Mouse (Mus musculus) stomach, postnatal 0 days (tissue): ENCODE data around the gene Clec3a. TPM values are rescaled to one million over a fixed set of nuclear protein-coding genes. Genes with fewer than 3 reads are reported as not detected.

ENCODE experiments used
- ATAC-seq: fragments of 200-750 bp; cut with Nextera tagmentation; 2 replicates; pipeline ENCODE4 v1.8.0; 2017; ENCODE audit not compliant: low FRiP score, low TSS enrichment
- DNase-seq: peaks from one replicate; pipeline ENCODE4 v3.0.0-alpha.2; 2016; ENCODE audit warnings: low spot score
- H3K27ac ChIP-seq: fragments of 300-500 bp; sonication (generic); replicated peaks from 2 replicates; pipeline ENCODE4 v1.5.1; 2014; ENCODE audit warnings: mild to moderate bottlenecking, control low read depth
- H3K27me3 ChIP-seq: fragments of 300-500 bp; sonication (generic); 2 replicates; pipeline ENCODE4 v1.6.1; 2014; ENCODE audit warnings: low read length; ENCODE audit not compliant: control insufficient read depth, insufficient read depth
- H3K36me3 ChIP-seq: fragments of 300-500 bp; sonication (generic); 2 replicates; pipeline ENCODE4 v1.6.1; 2014; ENCODE audit warnings: low read length, mixed read lengths; ENCODE audit not compliant: control insufficient read depth, insufficient read depth
- H3K4me1 ChIP-seq: fragments of 300-500 bp; sonication (generic); replicated peaks from 2 replicates; pipeline ENCODE4 v1.6.1; 2014; ENCODE audit warnings: antibody characterized with exemption; ENCODE audit not compliant: control insufficient read depth, insufficient read depth
- H3K4me2 ChIP-seq: fragments of 300-500 bp; sonication (generic); replicated peaks from 2 replicates; pipeline ENCODE4 v1.6.1; 2014; ENCODE audit warnings: low read depth, mild to moderate bottlenecking, control low read depth, moderate library complexity
- H3K4me3 ChIP-seq: fragments of 300-500 bp; sonication (generic); 2 replicates; pipeline ENCODE4 v1.5.1; 2014; ENCODE audit warnings: low read depth, low read length, control low read depth
- H3K9ac ChIP-seq: fragments of 300-500 bp; sonication (generic); 2 replicates; pipeline ENCODE4 v1.6.1; 2014; ENCODE audit warnings: mild to moderate bottlenecking, low read length, control low read depth, mixed read lengths
- H3K9me3 ChIP-seq: fragments of 300-500 bp; sonication (generic); 2 replicates; pipeline ENCODE4 v1.6.1; 2016; ENCODE audit warnings: low read length; ENCODE audit not compliant: control insufficient read depth
- CTCF ChIP-seq: IDR thresholded peaks from 2 replicates; pipeline ENCODE4 v1.5.1; 2016; ENCODE audit warnings: antibody characterized with exemption, low read depth, mild to moderate bottlenecking, moderate library complexity
- EP300 ChIP-seq: optimal IDR thresholded peaks from 2 replicates; pipeline ENCODE3; 2016; ENCODE audit warnings: antibody characterized with exemption
- WGBS: fragments of 180-500 bp; shearing (Covaris S2); extraction: QIAGEN DNeasy Blood & Tissue Kit; methylation state at CpG from one replicate; pipeline ENCODE4 v1.1.7; 2014; 5-methylcytosine and 5-hydroxymethylcytosine counted together
- polyA plus RNA-seq: library from polyadenylated mRNA; unstranded; fragments of >200 nt; fragmentation: Nextera tagmentation; extraction: Ambion mirVana; gene quantifications from 2 replicates; pipeline ENCODE4 v1.2.1, GENCODE M21; 2015

Gene Clec3a
- polyA plus RNA-seq, result not detected in 2 replicates

- no peak within 1 kb of the TSS for H3K9ac ChIP-seq
- H3K4me1 ChIP-seq, result no peaks in the 10 kb centered on the region
- no peak within 1 kb of the TSS for H3K27ac ChIP-seq
- DNase-seq (no peak), ATAC-seq (no peak)
- H3K36me3 ChIP-seq, result no peaks in the 10 kb centered on the region
- 62% methylated on average over 8 of the region's 8 CpGs for WGBS
- no peak within 1 kb of the TSS for H3K4me3 ChIP-seq
- no peak within 1 kb of the TSS for H3K4me2 ChIP-seq
- no peak for TF ChIP-seq EP300
- TF ChIP-seq CTCF, result no peak
- H3K9me3 ChIP-seq, result no peaks in the 10 kb centered on the region
- no peaks in the 10 kb centered on the region for H3K27me3 ChIP-seq
Measured at GRCm38 (mm10) chr8:114417786-114418185, at the start of gene Clec3a. Gene Clec3a (plus strand): TSS chr8:114418086.

- peak overlapping the region; percentile 35 for H3K4me2 ChIP-seq
- TF ChIP-seq CTCF (peak; percentile 92), EP300 (no peak)
- H3K36me3 ChIP-seq, result no peaks in the 10 kb centered on the region
- ATAC-seq, result no peak
- DNase-seq, result peak; percentile 66
- no peak overlapping the region for H3K4me3 ChIP-seq
- H3K4me1 ChIP-seq, result no peaks in the 10 kb centered on the region
- WGBS, result 35% methylated on average over 27 of the region's 27 CpGs
- no peaks in the 10 kb centered on the region for H3K9me3 ChIP-seq
- no peak overlapping the region for H3K27ac ChIP-seq
- H3K27me3 ChIP-seq, result no peaks in the 10 kb centered on the region
- H3K9ac ChIP-seq, result no peak overlapping the region
Measured at GRCm38 (mm10) chr8:114369038-114369976, 48.6 kb upstream of the Clec3a start.

- Histone ChIP-seq H3K4me1 (no peaks in the 10 kb centered on the region), H3K9ac (no peak overlapping the region), H3K27ac (no peak overlapping the region), H3K9me3 (no peaks in the 10 kb centered on the region), H3K36me3 (no peaks in the 10 kb centered on the region), H3K27me3 (no peaks in the 10 kb centered on the region), H3K4me3 (no peak overlapping the region), H3K4me2 (no peak overlapping the region)
- WGBS, result 73% methylated on average over 6 of the region's 6 CpGs
- TF ChIP-seq EP300, result no peak
- DNase-seq (no peak), ATAC-seq (no peak)
Measured at GRCm38 (mm10) chr8:114374390-114374789, 43.5 kb upstream of the Clec3a start.

GRCm38 (mm10) chr8:114384189-114384588, 33.7 kb upstream of the Clec3a start:
- TF ChIP-seq EP300 (no peak), CTCF (no peak)
- ATAC-seq, result no peak
- Histone ChIP-seq H3K9ac (no peak overlapping the region), H3K9me3 (no peaks in the 10 kb centered on the region), H3K27me3 (no peaks in the 10 kb centered on the region), H3K4me3 (no peak overlapping the region), H3K27ac (no peak overlapping the region), H3K36me3 (no peaks in the 10 kb centered on the region), H3K4me1 (no peaks in the 10 kb centered on the region), H3K4me2 (no peak overlapping the region)
- WGBS, result 78% methylated on average over 3 of the region's 3 CpGs
- DNase-seq, result no peak

GRCm38 (mm10) chr8:114387494-114387893, 30.4 kb upstream of the Clec3a start:
- Histone ChIP-seq H3K9ac (no peak overlapping the region), H3K27ac (no peak overlapping the region), H3K36me3 (no peaks in the 10 kb centered on the region), H3K4me1 (no peaks in the 10 kb centered on the region), H3K9me3 (no peaks in the 10 kb centered on the region), H3K27me3 (no peaks in the 10 kb centered on the region), H3K4me2 (no peak overlapping the region), H3K4me3 (no peak overlapping the region)
- DNase-seq (no peak), ATAC-seq (no peak)
- 59% methylated on average over 4 of the region's 4 CpGs for WGBS
- TF ChIP-seq EP300, result no peak
- TF ChIP-seq CTCF, result no peak
